Mouse (Mus musculus): Measurements from ENCODE around the gene Ppip5k1. TPM values are rescaled to one million over a fixed set of nuclear protein-coding genes. Genes with fewer than 3 reads are reported as not detected.

Gene Ppip5k1
- polyA plus RNA-seq, 1 experiment = 15.0 TPM

DNA sequence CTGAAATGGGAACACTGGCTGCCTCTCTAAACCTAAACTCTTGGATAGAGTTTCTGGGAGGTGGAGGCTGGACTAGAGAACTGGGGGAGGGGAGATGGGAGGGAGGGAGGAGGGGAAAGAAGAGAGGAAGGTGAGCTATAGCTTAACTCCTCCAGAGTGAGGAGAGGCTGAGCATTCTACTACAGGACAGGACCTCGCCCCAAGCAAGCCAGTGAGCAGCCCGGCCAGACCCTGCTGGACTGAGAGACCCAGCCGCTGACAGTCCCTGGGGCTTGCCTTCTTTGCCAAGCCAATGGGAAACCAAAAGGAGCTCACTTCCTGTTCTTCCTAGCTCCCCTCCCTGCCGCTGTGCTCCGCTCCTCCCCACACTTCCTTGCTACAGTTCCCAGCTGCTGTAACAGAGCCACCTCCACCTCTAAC is 46.2 kb downstream of the Ppip5k1 start:
- TF ChIP-seq CTCF (IDR thresholded peaks at IDR 0.05; ENCODE audit: low read depth, low read length) (no peak), POLR2A (IDR thresholded peaks at IDR 0.05; ENCODE audit: borderline replicate concordance, low read depth, low read length) (no peak)
- no peak overlapping the region for H3K27ac ChIP-seq (ENCODE audit: insufficient read depth, low read depth, low read length)
- peak overlapping the region; percentile 27; the same call in 1 of the 2 replicates for H3K4me3 ChIP-seq (ENCODE audit: insufficient read depth, low read length)
- H3K4me1 ChIP-seq (ENCODE audit: control insufficient read depth, insufficient read depth, low read length) = peaks cover 6% of the 10 kb centered on the region

DNA sequence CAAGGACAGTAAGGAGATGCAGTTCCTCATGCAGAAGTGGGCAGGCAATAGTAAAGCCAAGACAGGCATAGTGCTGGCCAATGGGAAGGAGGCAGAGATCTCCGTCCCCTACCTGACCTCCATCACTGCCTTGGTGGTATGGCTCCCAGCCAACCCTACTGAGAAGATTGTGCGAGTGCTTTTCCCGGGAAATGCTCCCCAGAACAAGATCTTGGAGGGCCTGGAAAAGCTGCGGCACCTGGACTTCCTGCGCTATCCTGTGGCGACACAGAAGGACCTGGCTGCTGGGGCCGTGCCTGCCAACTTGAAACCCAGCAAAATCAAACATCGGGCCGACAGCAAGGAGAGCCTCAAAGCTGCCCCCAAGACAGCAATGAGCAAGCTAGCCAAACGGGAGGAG is 55.2 kb downstream of the Ppip5k1 start:
- TF ChIP-seq CTCF (IDR thresholded peaks at IDR 0.05; ENCODE audit: low read depth, low read length) = no peak
- no peak for TF ChIP-seq POLR2A (IDR thresholded peaks at IDR 0.05; ENCODE audit: borderline replicate concordance, low read depth, low read length)

DNA sequence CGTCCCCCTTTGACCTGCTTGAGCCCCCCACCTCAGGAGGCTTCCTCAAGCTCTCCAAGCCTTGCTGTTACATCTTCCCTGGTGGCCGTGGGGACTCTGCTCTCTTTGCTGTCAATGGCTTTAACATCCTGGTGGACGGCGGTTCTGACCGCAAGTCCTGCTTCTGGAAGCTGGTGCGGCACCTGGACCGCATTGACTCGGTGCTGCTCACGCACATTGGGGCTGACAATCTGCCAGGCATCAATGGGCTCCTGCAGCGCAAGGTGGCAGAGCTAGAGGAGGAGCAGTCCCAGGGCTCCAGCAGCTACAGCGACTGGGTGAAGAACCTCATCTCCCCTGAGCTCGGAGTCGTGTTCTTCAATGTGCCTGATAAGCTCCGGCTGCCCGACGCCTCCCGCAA is 55.7 kb downstream of the Ppip5k1 start:
- TF ChIP-seq POLR2A (IDR thresholded peaks at IDR 0.05; ENCODE audit: borderline replicate concordance, low read depth, low read length) (no peak), CTCF (IDR thresholded peaks at IDR 0.05; ENCODE audit: low read depth, low read length) (no peak)
- H3K27ac ChIP-seq (ENCODE audit: insufficient read depth, low read depth, low read length) = no peak overlapping the region
- peaks cover 5% of the 10 kb centered on the region for H3K4me1 ChIP-seq (ENCODE audit: control insufficient read depth, insufficient read depth, low read length)
- no peak overlapping the region for H3K4me3 ChIP-seq (ENCODE audit: insufficient read depth, low read length)

More for the DNA sequence above, 55.2 kb downstream of the Ppip5k1 start:
- no peak overlapping the region for H3K4me3 ChIP-seq (ENCODE audit: insufficient read depth, low read length)
- H3K4me1 ChIP-seq (ENCODE audit: control insufficient read depth, insufficient read depth, low read length) = no peaks in the 10 kb centered on the region
- no peak overlapping the region for H3K27ac ChIP-seq (ENCODE audit: insufficient read depth, low read depth, low read length)

DNA sequence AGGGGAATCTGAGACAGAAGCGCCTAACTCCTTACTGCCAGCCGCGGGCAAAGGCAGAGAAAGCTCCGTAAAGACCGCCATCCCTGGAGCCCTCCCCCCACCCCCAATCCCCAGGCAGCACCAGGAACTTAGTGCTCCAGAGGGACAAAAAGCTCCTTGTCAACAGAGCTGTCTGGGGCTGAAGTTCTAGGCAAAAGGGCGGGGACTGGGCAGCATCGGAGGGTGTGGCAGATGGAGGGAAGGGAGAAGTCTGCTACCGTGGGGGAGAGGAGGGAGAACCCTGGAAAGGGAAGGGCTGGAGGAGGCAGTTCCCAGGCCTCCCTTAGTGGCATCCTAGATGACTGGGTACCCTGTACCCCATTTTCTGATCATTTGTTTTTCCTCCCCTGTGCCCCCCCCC is 57.1 kb downstream of the Ppip5k1 start:
- Histone ChIP-seq H3K4me1 (ENCODE audit: control insufficient read depth, insufficient read depth, low read length) (peaks cover 9% of the 10 kb centered on the region), H3K27ac (ENCODE audit: insufficient read depth, low read depth, low read length) (no peak overlapping the region), H3K4me3 (ENCODE audit: insufficient read depth, low read length) (no peak overlapping the region)
- TF ChIP-seq POLR2A (IDR thresholded peaks at IDR 0.05; ENCODE audit: borderline replicate concordance, low read depth, low read length) = no peak
- no peak for TF ChIP-seq CTCF (IDR thresholded peaks at IDR 0.05; ENCODE audit: low read depth, low read length)

DNA sequence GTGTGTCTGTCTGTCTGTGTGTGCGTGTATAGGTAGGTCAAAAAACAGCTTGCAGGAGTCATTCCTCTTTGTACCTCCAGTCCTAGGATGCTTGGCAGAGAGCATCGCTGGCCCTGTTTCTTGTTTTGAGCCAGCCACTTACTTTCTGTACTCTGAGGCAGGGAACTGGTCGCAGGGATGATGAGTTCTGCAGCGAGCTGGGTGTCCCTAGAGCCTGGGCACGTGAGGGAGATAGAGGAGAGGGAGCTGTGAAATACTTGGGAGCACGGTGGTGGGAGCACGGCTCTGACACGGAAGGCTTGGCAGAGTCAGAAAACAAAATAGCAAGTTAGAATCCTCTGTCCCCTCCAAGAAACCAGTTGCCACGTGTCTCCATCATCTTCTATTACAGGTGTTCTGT is 57.5 kb downstream of the Ppip5k1 start:
- TF ChIP-seq CTCF (IDR thresholded peaks at IDR 0.05; ENCODE audit: low read depth, low read length) (no peak), POLR2A (IDR thresholded peaks at IDR 0.05; ENCODE audit: borderline replicate concordance, low read depth, low read length) (no peak)
- Histone ChIP-seq H3K27ac (ENCODE audit: insufficient read depth, low read depth, low read length) (no peak overlapping the region), H3K4me1 (ENCODE audit: control insufficient read depth, insufficient read depth, low read length) (peaks cover 9% of the 10 kb centered on the region), H3K4me3 (ENCODE audit: insufficient read depth, low read length) (no peak overlapping the region)

DNA sequence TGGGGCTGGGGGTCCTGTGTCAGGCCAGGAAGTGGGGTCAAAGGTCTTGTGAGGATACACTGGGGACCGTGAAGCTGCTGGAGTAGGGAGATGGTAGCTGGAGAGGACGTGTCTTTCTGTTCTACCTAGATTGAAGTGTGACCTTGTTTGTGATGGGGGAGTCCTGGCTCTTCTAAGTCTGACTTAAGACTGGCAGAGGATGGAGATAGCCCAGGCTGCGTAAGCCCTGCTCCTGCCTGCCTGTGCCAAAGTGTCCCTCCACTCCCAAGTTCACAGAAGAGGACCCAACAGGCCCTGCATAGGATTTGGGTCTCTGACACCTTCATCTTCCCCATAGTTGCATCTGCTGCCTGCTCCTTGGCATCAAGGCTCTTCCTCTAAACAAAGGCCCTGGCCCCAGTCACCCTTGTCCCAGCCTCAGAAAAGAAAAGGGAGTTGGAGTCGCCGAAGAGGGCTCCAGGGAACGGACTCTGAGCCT is 58.4 kb downstream of the Ppip5k1 start:
- H3K27ac ChIP-seq (ENCODE audit: insufficient read depth, low read depth, low read length) = no peak overlapping the region
- H3K4me1 ChIP-seq (ENCODE audit: control insufficient read depth, insufficient read depth, low read length) = peaks cover 9% of the 10 kb centered on the region
- TF ChIP-seq POLR2A (IDR thresholded peaks at IDR 0.05; ENCODE audit: borderline replicate concordance, low read depth, low read length) (no peak), CTCF (IDR thresholded peaks at IDR 0.05; ENCODE audit: low read depth, low read length) (no peak)
- no peak overlapping the region for H3K4me3 ChIP-seq (ENCODE audit: insufficient read depth, low read length)

DNA sequence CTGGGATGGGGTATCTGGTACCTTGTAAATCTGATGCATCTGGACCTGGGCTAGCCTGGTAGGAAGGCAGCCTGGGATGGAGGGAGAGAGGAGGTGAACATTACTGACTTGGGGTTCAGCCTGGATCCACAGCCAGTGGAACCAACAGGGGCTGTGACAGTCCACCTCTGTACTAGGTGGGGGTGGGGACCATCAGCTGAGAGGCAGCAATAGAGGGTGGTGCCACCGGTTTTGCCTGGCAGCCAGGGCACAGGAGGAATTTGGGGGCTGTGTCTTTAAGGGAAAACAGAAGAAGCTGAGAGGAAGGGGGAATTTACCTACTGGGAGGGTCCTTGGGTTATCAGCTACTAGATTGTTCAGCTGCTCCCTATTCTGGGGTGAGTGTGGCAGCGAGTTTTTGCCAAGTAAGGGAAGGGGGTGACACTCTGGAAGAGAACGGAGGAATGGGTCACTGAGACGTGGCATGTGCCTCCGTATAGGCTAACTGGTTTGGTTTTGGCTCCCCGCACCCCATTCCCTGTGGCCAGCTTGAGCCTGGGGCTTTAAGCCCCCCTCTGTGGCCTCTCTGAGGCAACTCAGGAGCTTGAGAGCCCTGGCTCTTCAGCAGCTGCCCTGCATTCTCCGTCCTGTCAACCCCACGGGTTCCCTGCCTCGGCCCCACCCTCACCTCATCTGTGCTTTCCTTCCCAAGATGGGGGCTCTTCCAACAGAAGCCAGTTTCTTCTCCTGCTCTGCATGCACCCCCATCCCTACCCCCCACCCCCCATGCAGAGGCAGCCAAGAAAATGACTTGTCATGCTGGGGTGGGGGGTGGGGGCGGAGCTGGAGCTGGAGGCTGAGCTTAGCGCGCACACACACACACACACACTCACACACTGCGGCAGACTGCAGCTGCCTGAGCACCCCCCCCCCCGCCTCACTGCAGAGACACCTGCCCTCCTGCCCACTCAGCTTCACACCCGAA is 59.3 kb downstream of the Ppip5k1 start:
- H3K27ac ChIP-seq (ENCODE audit: insufficient read depth, low read depth, low read length) = no peak overlapping the region
- no peak for TF ChIP-seq CTCF (IDR thresholded peaks at IDR 0.05; ENCODE audit: low read depth, low read length)
- TF ChIP-seq POLR2A (IDR thresholded peaks at IDR 0.05; ENCODE audit: borderline replicate concordance, low read depth, low read length) = no peak
- peaks cover 9% of the 10 kb centered on the region for H3K4me1 ChIP-seq (ENCODE audit: control insufficient read depth, insufficient read depth, low read length)
- peak overlapping the region; percentile 14; the same call in 1 of the 2 replicates for H3K4me3 ChIP-seq (ENCODE audit: insufficient read depth, low read length)

DNA sequence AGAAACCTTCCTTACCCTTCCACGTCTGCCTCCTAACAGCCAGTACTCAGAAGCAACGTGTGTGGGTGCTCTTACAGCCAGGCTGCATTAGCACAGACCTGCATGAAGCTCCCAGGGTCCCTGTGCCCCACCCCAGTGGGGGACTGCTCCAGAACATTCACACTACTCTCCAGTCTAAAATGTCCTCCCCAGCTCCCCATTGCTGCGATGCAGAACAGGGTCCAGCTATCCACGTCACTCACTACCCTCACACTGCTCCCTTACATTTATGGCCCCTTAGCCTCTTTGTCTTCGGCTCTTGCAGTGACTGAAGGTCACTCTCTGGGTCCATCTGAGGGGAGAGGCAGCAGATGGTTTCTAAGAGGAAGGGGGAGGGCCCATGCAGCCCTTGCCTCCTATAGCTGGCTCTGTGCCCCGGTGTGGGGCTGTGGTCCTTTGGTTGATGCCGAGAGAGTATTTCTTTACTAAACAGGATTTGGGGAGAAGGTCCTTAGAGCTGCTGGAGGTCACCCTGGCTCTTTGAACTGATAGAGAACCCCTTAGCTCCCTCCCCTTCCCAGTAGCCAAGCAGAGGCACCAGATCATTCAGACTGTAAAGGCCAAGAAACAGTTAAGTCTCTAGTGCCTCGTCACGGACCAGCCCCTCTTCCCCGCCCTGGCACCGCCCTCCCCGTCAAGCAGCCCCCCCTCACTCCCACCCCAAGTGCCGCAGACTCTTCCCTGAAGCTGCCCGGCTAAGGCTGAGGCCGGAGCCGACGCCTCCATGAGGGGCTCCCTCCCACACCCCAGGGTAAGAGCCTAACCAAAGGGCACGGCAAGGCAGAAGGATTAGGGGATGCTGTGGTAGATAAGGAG is 60.2 kb downstream of the Ppip5k1 start:
- peaks cover 9% of the 10 kb centered on the region for H3K4me1 ChIP-seq (ENCODE audit: control insufficient read depth, insufficient read depth, low read length)
- TF ChIP-seq POLR2A (IDR thresholded peaks at IDR 0.05; ENCODE audit: borderline replicate concordance, low read depth, low read length) (no peak), CTCF (IDR thresholded peaks at IDR 0.05; ENCODE audit: low read depth, low read length) (no peak)
- no peak overlapping the region for H3K27ac ChIP-seq (ENCODE audit: insufficient read depth, low read depth, low read length)
- H3K4me3 ChIP-seq (ENCODE audit: insufficient read depth, low read length) = no peak overlapping the region

DNA sequence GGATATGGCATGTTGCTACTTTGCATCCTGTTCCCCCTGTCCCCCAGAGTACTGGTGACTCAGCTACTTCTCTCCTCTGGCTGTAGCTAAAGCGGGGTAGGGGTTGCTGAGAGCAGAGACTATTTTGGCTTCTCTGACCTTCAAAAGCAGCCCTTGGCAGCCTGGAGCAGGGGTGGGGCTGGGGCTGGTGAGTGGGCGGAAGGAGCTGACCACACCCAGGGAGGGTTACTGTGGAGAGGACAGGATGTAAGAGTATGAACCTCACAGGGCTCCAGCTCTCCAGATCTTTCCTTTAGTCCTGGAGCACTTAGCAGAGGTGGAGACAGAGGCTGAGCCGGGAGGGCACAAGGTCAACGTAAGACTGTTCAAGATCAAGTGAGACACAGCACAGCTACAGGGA is 61.0 kb downstream of the Ppip5k1 start:
- TF ChIP-seq POLR2A (IDR thresholded peaks at IDR 0.05; ENCODE audit: borderline replicate concordance, low read depth, low read length) (no peak), CTCF (IDR thresholded peaks at IDR 0.05; ENCODE audit: low read depth, low read length) (no peak)
- H3K27ac ChIP-seq (ENCODE audit: insufficient read depth, low read depth, low read length) = no peak overlapping the region
- no peak overlapping the region for H3K4me3 ChIP-seq (ENCODE audit: insufficient read depth, low read length)
- H3K4me1 ChIP-seq (ENCODE audit: control insufficient read depth, insufficient read depth, low read length) = peaks cover 12% of the 10 kb centered on the region
